Mouse (Mus musculus): Measurements from ENCODE around the gene Disp1. TPM values are rescaled to one million over a fixed set of nuclear protein-coding genes. Genes with fewer than 3 reads are reported as not detected.

Gene Disp1
- polyA plus RNA-seq, 1 experiment, result 17.0 TPM

GRCm38 (mm10) chr1:183181030-183181395 is 40.3 kb downstream of the Disp1 start:
- H3K4me3 ChIP-seq (ENCODE audit: insufficient read depth, poor library complexity, severe bottlenecking), result no peak overlapping the region
- peaks cover 7% of the 10 kb centered on the region for H3K79me3 ChIP-seq (ENCODE audit: low read depth)
- no peak overlapping the region for H3ac ChIP-seq (ENCODE audit: control insufficient read depth, insufficient read length, low read depth)
- H3K79me2 ChIP-seq (ENCODE audit: control insufficient read depth, insufficient read depth), result peaks cover 13% of the 10 kb centered on the region
- no peaks in the 10 kb centered on the region for H3K36me3 ChIP-seq (ENCODE audit: control insufficient read depth, insufficient read depth)
- H3K27me3 ChIP-seq (ENCODE audit: control insufficient read depth, insufficient read depth, insufficient read length), result no peaks in the 10 kb centered on the region
- TF ChIP-seq MYOD1 (IDR thresholded peaks at IDR 0.05; ENCODE audit: control insufficient read depth, insufficient read length, low read depth) (no peak), CEBPB (IDR thresholded peaks at IDR 0.05; ENCODE audit: low read depth) (no peak), CTCF (IDR thresholded peaks at IDR 0.05; ENCODE audit: control insufficient read depth, insufficient read depth, insufficient read length) (no peak), USF1 (IDR thresholded peaks at IDR 0.05; ENCODE audit: low read depth) (no peak), FOSL1 (IDR thresholded peaks at IDR 0.05; ENCODE audit: insufficient read depth, low read length, poor library complexity, severe bottlenecking) (no peak), MAX (IDR thresholded peaks at IDR 0.05) (no peak), MYOG (IDR thresholded peaks at IDR 0.05; ENCODE audit: control insufficient read depth, extremely low read depth, insufficient read length) (no peak)

DNA sequence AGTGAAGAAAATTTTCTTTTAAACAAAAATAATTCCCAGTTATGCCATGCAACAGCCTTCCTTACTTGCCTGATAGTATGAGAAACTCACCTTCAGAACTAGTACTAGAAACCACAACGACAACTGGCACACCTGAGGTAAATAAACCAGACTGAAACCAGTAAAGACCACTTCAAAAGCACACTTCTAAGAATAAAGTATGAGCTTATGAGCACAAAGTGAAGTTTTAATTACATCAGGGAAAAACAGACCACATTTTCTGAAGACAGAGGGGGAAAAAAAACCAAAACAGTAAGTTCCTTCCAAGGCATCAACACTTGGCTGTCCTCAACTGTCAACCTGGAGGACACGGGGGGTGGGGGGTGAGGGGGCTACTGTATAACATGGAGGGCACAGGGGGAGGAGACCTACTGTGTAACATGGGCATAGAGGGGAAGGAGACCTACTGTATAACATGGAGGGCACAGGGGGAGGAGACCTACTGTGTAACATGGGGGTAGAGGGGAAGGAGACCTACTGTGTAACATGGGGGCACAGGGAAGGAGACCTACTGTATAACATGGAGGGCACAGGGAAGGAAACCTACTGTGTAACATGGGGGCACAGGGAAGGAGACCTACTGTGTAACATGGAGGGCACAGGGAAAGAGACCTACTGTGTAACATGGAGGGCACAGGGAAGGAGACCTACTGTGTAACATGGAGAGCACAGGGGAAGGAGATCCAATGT is 40.9 kb downstream of the Disp1 start:
- Histone ChIP-seq H3K4me3 (ENCODE audit: insufficient read depth, poor library complexity, severe bottlenecking) (no peak overlapping the region), H3ac (ENCODE audit: control insufficient read depth, insufficient read length, low read depth) (no peak overlapping the region), H3K79me3 (ENCODE audit: low read depth) (peaks cover 7% of the 10 kb centered on the region), H3K27me3 (ENCODE audit: control insufficient read depth, insufficient read depth, insufficient read length) (no peaks in the 10 kb centered on the region), H3K36me3 (ENCODE audit: control insufficient read depth, insufficient read depth) (no peaks in the 10 kb centered on the region), H3K79me2 (ENCODE audit: control insufficient read depth, insufficient read depth) (peaks cover 13% of the 10 kb centered on the region)
- TF ChIP-seq CTCF (IDR thresholded peaks at IDR 0.05; ENCODE audit: control insufficient read depth, insufficient read depth, insufficient read length) (no peak), CEBPB (IDR thresholded peaks at IDR 0.05; ENCODE audit: low read depth) (no peak), MYOD1 (IDR thresholded peaks at IDR 0.05; ENCODE audit: control insufficient read depth, insufficient read length, low read depth) (no peak), MAX (IDR thresholded peaks at IDR 0.05) (no peak), MYOG (IDR thresholded peaks at IDR 0.05; ENCODE audit: control insufficient read depth, extremely low read depth, insufficient read length) (no peak)

GRCm38 (mm10) chr1:183179316-183179715 is 42.0 kb downstream of the Disp1 start:
- no peaks in the 10 kb centered on the region for H3K27me3 ChIP-seq (ENCODE audit: control insufficient read depth, insufficient read depth, insufficient read length)
- H3K36me3 ChIP-seq (ENCODE audit: control insufficient read depth, insufficient read depth), result no peaks in the 10 kb centered on the region
- no peak overlapping the region for H3ac ChIP-seq (ENCODE audit: control insufficient read depth, insufficient read length, low read depth)
- H3K79me3 ChIP-seq (ENCODE audit: low read depth), result peaks cover 7% of the 10 kb centered on the region
- H3K79me2 ChIP-seq (ENCODE audit: control insufficient read depth, insufficient read depth), result peaks cover 13% of the 10 kb centered on the region
- TF ChIP-seq CEBPB (IDR thresholded peaks at IDR 0.05; ENCODE audit: low read depth) (no peak), CTCF (IDR thresholded peaks at IDR 0.05; ENCODE audit: control insufficient read depth, insufficient read depth, insufficient read length) (no peak), MAX (IDR thresholded peaks at IDR 0.05) (no peak)
- H3K4me3 ChIP-seq (ENCODE audit: insufficient read depth, poor library complexity, severe bottlenecking), result no peak overlapping the region

GRCm38 (mm10) chr1:183175236-183175635 is 46.1 kb downstream of the Disp1 start:
- TF ChIP-seq MYOD1 (IDR thresholded peaks at IDR 0.05; ENCODE audit: control insufficient read depth, insufficient read length, low read depth), result no peak
- TF ChIP-seq CTCF (IDR thresholded peaks at IDR 0.05; ENCODE audit: control insufficient read depth, insufficient read depth, insufficient read length), result no peak
- TF ChIP-seq FOSL1 (IDR thresholded peaks at IDR 0.05; ENCODE audit: insufficient read depth, low read length, poor library complexity, severe bottlenecking), result no peak
- no peak for TF ChIP-seq CEBPB (IDR thresholded peaks at IDR 0.05; ENCODE audit: low read depth)
- no peak for TF ChIP-seq MYOG (IDR thresholded peaks at IDR 0.05; ENCODE audit: control insufficient read depth, extremely low read depth, insufficient read length)
- TF ChIP-seq MAX (IDR thresholded peaks at IDR 0.05), result no peak
- TF ChIP-seq USF1 (IDR thresholded peaks at IDR 0.05; ENCODE audit: low read depth), result no peak

DNA sequence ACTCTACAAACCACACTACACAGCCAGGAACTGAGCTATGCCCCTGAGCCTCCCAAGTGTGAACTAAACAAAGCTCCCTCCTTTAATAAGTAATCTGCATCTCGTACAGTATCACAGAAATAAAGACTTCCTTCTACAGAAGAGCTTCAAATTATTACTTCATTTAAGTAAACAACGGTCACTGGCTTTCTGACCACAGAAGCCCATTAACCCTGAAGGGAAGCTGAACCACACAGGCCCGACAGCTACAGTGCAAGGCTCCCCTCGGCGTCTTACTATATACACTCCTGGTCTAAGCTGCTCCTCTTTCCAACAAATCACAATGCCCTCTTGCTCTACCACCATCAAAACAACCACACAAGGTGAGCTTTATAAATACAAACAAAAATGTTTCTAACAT is 50.2 kb downstream of the Disp1 start:
- no peak overlapping the region for H3ac ChIP-seq (ENCODE audit: control insufficient read depth, insufficient read length, low read depth)
- no peak overlapping the region for H3K4me3 ChIP-seq (ENCODE audit: insufficient read depth, poor library complexity, severe bottlenecking)
- no peaks in the 10 kb centered on the region for H3K36me3 ChIP-seq (ENCODE audit: control insufficient read depth, insufficient read depth)
- no peaks in the 10 kb centered on the region for H3K79me3 ChIP-seq (ENCODE audit: low read depth)
- H3K27me3 ChIP-seq (ENCODE audit: control insufficient read depth, insufficient read depth, insufficient read length), result no peaks in the 10 kb centered on the region
- TF ChIP-seq CTCF (IDR thresholded peaks at IDR 0.05; ENCODE audit: control insufficient read depth, insufficient read depth, insufficient read length) (no peak), MAX (IDR thresholded peaks at IDR 0.05) (no peak), USF1 (IDR thresholded peaks at IDR 0.05; ENCODE audit: low read depth) (no peak), FOSL1 (IDR thresholded peaks at IDR 0.05; ENCODE audit: insufficient read depth, low read length, poor library complexity, severe bottlenecking) (no peak), MYOD1 (IDR thresholded peaks at IDR 0.05; ENCODE audit: control insufficient read depth, insufficient read length, low read depth) (no peak), MYOG (IDR thresholded peaks at IDR 0.05; ENCODE audit: control insufficient read depth, extremely low read depth, insufficient read length) (no peak), CEBPB (IDR thresholded peaks at IDR 0.05; ENCODE audit: low read depth) (no peak)
- H3K79me2 ChIP-seq (ENCODE audit: control insufficient read depth, insufficient read depth), result no peaks in the 10 kb centered on the region

More at GRCm38 (mm10) chr1:183175236-183175635, 46.1 kb downstream of the Disp1 start:
- no peak overlapping the region for H3ac ChIP-seq (ENCODE audit: control insufficient read depth, insufficient read length, low read depth)
- H3K4me3 ChIP-seq (ENCODE audit: insufficient read depth, poor library complexity, severe bottlenecking), result no peak overlapping the region
- H3K79me3 ChIP-seq (ENCODE audit: low read depth), result peaks cover 5% of the 10 kb centered on the region
- peaks cover 13% of the 10 kb centered on the region for H3K79me2 ChIP-seq (ENCODE audit: control insufficient read depth, insufficient read depth)
- H3K36me3 ChIP-seq (ENCODE audit: control insufficient read depth, insufficient read depth), result no peaks in the 10 kb centered on the region
- H3K27me3 ChIP-seq (ENCODE audit: control insufficient read depth, insufficient read depth, insufficient read length), result no peaks in the 10 kb centered on the region

DNA sequence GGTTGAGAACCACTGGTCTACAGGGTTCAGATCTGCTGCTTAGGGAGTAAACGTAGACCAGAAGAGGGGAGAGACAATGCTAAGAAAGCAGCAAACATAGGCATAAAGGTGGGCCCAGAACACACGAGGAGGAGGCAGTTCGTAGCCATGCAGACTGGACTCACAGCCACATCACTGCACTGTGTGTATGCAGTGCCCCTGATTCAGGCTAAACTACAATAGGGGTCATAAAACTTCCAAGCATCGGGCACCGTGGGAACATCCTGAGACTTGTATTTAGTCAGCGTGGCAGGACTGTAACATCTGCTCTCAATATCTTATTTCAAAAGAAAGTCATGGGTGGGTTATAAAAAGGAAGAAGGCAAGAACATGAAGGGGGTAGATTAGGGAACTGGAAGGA is 52.9 kb downstream of the Disp1 start:
- no peaks in the 10 kb centered on the region for H3K36me3 ChIP-seq (ENCODE audit: control insufficient read depth, insufficient read depth)
- H3K27me3 ChIP-seq (ENCODE audit: control insufficient read depth, insufficient read depth, insufficient read length), result no peaks in the 10 kb centered on the region
- no peak for TF ChIP-seq CTCF (IDR thresholded peaks at IDR 0.05; ENCODE audit: control insufficient read depth, insufficient read depth, insufficient read length)
- TF ChIP-seq MAX (IDR thresholded peaks at IDR 0.05), result no peak
- TF ChIP-seq FOSL1 (IDR thresholded peaks at IDR 0.05; ENCODE audit: insufficient read depth, low read length, poor library complexity, severe bottlenecking), result no peak
- H3K79me3 ChIP-seq (ENCODE audit: low read depth), result peaks cover 4% of the 10 kb centered on the region
- no peak overlapping the region for H3ac ChIP-seq (ENCODE audit: control insufficient read depth, insufficient read length, low read depth)
- H3K4me3 ChIP-seq (ENCODE audit: insufficient read depth, poor library complexity, severe bottlenecking), result no peak overlapping the region
- peaks cover 5% of the 10 kb centered on the region for H3K79me2 ChIP-seq (ENCODE audit: control insufficient read depth, insufficient read depth)

Measured in C2C12 (cell line).